Mouse (Mus musculus): ENCODE measurements around the gene Tmem104.

Gene Tmem104

GRCm38 (mm10) chr11:115187224-115187639, at the start of gene Tmem104:
Tmem104 (plus strand) TSS chr11:115187487.
- peak; percentile 100 for DNase-seq

- peak in 1 of 2 experiments; percentile 9 for DNase-seq
Observed at GRCm38 (mm10) chr11:115138597-115139262, 48.6 kb upstream of the Tmem104 start.

DNA sequence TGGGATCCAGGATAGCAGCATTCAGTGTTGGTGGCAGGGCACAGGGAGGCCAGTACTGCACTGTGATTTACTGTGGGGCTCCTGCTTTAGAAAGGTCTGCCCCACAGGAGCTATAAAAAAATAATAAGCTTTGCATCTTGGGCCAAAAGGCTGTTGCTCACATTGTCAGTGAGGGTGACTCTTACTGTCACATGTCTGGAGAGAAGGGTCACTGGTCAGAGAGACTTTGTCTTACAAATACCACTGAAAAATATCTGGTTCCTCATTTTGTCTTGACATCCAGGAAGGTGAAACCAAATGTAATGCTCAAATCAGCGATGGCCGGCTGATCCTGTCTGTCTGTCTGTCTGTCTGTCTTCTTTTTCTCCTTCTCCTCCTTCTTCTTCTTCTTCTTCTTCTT, 45.3 kb upstream of the Tmem104 start:
- DNase-seq = no peak

DNA sequence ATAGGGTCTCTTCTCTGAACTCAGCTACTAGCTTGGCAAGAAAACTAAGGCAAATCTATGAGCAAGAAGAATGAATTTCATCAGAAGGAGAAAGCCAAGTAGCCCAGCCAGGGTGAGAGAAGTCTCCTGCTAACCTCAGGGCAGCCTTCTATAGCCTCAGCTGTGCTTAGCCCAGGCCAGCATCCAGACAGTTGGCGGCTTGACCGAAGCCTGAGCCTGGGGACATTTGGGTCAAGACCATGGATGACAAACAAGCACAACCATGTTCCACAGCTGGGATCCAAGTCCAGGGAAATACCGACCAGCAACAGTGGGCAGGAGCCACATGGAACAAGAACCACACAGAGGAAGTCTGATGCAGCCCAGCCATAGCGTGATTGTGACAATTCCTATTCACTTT, 39.5 kb upstream of the Tmem104 start:
- DNase-seq = no peak

DNA sequence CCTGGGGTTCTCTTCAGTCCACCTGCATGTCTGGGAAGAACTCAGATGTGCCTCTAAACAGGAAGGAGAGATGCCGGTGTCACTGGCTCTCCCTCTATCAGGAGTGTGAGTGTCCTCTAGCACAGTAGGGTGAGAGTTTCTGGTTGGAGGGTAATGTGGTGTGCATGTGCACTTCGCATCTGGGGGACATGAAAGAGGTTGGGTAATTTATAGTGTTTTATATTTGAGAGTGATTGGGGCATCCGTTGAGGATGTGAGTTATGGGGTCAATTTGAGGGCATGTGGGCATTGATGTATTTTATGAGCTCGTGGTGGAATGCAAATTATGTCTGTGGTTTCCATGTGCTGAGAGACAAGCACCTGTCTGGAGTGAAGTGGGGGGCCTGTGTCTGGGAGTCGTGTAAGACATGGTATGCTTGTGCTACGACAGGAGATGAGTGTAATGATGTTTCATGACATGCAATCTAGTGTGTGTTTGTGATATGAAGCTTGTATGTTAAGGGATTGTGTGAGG, 36.5 kb upstream of the Tmem104 start:
- DNase-seq = no peak

- no peak for DNase-seq
Observed at GRCm38 (mm10) chr11:115151755-115152429, 35.4 kb upstream of the Tmem104 start.

GRCm38 (mm10) chr11:115153088-115153487, 34.2 kb upstream of the Tmem104 start:
- peak in 1 of 2 experiments; percentile 28 for DNase-seq

GRCm38 (mm10) chr11:115153699-115154292, 33.5 kb upstream of the Tmem104 start:
- DNase-seq = peak; percentile 89 to 93

DNA sequence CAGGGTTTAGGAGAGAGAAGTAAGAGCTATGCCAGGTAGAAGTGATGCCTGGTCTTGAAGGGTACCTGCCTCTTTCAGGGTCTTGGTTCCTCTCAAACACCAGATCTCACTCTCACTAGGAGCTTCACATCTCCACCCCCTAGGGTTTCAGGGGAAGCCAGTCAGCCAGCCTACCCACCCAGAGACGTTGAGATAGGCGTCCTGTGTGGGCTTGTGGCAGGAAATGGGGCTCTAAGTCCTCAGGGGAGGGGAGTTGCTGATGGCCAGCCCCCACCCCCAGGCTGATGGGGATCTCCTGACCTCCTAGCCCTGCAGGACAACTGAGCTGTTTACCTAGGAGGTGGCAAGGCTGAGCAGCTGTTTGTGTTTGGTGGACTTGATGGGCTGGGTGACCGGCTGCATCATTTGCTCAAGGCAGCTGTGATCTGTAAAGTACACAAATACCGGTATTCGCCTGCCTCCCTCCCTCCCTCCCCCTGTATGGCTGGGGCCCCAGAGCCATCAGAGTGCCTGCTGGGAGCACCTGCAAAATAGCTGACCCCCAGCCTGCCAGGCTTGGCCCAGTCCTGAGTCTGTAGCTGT, 32.1 kb upstream of the Tmem104 start:
- DNase-seq = peak; percentile 64 to 77

GRCm38 (mm10) chr11:115157933-115158719, 29.2 kb upstream of the Tmem104 start:
- peak; percentile 81 to 91 for DNase-seq

GRCm38 (mm10) chr11:115160016-115160797, 27.1 kb upstream of the Tmem104 start:
- DNase-seq = peak; percentile 73 to 79

- peak; percentile 89 to 90 for DNase-seq
Observed at GRCm38 (mm10) chr11:115160883-115161577, 26.3 kb upstream of the Tmem104 start.

GRCm38 (mm10) chr11:115161578-115162204, 25.6 kb upstream of the Tmem104 start:
- peak; percentile 61 to 73 for DNase-seq

DNA sequence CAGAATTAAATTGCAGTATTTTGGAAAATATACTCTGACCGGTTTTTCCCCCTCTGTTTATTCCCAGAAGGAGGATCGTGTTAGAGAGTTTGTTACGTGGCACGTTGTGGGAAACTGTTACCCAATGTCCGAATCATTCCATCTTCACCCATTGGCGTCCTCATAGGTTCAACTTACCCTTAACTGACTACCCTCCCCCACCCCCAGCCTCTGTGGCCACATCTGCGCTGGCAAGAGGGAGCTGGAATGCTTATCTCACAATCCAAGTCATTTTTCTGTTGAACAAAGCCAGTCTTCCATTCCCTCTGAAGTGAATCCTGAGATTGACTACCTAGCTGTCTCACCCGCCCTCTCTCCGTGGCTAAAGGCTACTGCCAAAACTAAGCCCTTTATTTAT, 25.1 kb upstream of the Tmem104 start:
- peak in 1 of 2 experiments; percentile 28 for DNase-seq

DNA sequence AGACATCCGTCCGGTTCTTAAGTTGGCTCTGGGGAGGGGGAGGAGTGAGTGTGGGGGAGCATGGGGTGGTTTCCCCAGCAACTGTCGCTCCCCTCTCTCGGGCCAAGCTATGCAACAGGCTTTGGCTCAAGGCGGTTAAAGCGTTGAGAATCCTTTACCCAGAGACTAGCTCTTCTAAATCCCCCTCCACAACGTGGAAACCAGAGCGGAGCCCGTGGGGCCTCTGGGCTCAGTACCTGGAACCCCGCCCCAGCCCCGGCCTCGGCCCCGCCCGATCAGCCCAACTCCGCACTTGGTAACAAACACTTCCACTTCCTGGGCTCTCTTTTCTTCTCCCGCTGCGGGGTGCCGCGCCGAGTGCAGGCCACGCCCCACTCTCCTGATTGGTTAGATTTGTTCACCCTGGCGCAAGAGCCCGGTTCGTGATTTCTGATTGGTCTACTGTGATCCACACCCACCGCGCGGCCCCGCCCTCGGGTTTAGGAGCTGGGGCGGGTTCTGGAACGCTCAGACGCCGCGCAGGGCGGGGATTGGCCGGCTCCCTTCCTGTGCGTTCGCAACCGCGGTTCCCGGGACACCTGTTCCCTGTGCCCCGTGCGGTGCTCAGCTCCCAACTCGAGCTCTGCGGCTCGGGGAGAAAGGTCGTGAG, 24.3 kb upstream of the Tmem104 start, which contains the start of gene Slc9a3r1:
Gene Slc9a3r1, plus strand, starts transcription at position 510 of the 649 bp plus-strand sequence.
- DNase-seq = peak; percentile 100

DNA sequence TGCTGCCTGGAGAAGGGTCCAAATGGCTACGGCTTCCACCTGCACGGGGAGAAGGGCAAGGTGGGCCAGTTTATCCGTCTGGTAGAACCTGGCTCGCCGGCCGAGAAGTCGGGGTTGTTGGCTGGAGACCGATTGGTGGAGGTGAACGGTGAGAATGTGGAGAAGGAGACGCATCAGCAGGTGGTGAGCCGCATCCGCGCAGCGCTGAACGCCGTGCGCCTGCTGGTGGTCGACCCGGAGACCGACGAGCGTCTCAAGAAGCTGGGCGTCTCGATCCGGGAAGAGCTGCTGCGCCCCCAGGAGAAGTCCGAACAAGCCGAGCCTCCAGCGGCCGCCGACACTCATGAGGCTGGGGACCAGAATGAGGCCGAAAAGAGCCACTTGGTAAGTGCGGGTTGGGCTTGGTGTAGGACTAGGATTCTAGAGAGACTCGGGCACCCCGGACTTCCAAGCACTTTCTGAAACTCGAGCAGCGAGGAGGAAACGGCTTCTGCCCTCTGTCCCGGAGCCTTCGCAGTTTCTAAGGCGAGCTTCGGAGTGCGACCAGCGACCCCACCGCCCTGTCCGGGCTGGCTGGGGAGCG, 23.6 kb upstream of the Tmem104 start:
- peak; percentile 78 to 85 for DNase-seq

DNA sequence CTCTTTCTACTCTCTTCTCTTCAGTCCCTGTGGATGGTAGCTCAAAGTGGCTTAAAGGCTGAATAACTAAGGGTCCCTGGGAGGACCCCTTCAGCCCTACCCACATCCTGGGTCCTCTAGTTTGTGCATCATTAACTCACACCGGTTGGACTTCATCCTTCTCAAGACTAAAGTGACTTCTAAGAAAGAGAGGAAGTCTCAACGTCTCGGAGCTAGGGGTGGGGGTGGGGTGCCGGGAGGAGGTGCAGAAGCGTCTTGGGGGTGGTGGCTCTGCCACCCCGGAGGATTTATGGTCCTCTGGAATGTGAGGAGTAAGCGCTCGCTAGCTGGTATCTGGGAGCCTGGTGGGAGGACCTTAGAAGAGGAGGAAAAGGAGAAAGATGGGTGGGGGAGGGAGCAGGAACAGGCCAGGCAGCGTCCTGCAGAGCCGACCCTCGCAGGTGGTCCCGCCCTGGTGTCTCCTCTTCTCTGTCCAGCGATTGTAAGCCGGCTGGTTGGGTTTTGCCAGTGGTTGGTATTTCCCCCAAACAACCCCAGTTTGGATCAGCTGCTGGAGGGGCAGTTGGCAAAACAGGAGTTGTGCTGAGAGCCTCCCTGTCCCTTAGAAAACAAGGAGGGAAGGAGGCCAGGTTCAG, 22.8 kb upstream of the Tmem104 start:
- DNase-seq = peak in 1 of 2 experiments; percentile 33

DNA sequence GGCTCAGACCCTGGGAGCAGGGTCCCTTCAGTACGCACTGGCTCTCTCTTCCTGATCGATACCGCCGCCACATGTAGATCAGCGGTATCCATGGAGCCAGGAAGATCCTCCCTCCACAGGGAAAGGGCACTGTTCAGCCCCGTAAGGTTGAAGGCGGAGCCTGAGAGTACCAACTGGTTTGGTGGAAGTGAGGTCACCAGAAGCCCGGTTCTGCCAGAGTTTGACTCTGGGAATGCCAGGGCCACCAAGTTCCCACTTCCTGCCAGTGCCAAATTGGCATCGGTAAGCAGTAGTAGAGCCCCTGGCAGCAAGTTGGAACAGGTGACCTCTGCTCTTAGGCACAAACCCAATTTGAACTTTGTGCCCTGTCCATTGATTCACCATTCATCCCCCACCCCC, 22.3 kb upstream of the Tmem104 start:
- DNase-seq = peak in 1 of 2 experiments; percentile 31

DNA sequence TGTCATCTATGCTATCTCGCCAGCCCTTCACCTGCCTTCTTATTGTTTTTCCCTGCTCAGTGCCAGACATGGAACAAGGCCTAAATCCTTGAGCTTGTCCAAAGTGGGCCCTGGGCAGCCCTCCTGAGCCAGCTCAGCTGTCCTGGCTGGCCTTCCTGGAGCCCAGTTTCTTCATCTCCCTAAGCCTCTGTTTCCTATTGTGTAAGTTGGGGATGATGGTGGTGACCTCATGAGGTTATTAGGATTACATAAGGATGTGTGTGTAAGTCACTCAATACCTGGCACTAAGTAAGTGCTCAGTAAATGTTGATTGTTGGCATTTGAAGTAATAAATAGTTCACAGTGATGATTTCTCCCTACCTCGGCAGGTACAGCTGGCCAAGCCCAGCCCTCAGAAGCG, 20.5 kb upstream of the Tmem104 start:
- no peak for DNase-seq
